Mouse (Mus musculus) ovary, adult 18-20 months (tissue): ENCODE measurements around the gene Rasgrp4.
"Not testable (repeated sequence)": the region's sequence is repeated elsewhere in the genome, so short reads cannot be mapped to it uniquely, and the experiment has no call there.

Source experiments
- DNase-seq: peaks from one replicate; pipeline ENCODE4 v3.0.0; 2022; ENCODE audit warnings: low spot score, mixed read lengths

Gene Rasgrp4

DNA sequence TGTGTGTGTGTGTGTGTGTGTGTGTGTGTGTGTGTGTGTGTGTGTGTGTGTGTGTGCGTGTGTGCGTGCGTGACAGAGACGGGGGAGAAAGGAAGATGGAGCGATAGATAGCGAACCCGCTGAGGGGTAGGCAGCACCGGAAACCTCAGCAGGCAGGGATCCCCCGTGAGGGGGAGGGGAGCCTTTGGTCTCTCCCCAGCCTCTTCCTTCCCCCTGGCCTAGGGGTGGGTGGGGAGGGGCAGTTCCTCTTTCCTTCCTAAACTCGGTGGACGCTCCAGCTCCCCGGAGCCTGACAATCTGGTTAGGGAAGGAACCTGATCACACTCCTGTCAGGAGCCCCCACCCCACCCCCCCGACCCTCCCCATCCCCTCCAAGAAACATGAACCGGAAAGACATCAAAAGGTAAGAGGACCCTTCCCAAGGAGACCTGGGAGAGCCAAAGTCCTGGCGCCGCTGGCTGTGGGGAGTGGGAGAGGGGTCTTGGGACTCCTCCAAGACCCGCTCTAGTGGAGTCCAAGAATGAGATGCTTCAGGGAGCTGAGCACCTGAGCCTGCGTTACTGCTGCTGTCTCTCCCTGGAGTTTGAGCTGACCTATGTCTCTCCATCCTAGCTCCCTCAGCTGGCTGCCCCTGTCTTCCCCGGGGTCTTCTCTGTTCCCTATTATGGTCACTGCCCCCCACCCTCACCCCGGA, at the start of gene Rasgrp4:
Gene Rasgrp4, plus strand, starts transcription at position 159 of the 694 bp plus-strand sequence.
- DNase-seq, result no peak

DNA sequence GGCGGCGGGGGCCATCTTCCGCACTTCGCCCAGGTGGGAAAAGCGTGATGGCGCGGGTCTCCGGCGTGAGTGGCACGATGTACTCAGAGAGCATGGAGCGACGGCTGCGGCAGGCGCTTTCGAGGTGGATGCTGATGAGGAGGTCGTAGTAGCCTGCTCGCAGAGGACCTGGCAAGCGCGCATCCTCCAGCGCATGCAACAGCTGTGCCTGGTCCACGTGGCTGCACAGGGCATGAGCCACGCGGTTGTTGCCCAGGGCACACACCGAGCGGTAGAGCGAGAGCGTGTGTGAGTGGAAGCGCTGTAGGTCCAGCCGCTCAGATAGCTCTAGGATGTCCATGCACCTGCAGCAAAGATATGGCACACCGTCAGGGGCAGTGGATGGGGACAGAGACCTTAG, 48.7 kb upstream of the Rasgrp4 start:
- no peak for DNase-seq

DNA sequence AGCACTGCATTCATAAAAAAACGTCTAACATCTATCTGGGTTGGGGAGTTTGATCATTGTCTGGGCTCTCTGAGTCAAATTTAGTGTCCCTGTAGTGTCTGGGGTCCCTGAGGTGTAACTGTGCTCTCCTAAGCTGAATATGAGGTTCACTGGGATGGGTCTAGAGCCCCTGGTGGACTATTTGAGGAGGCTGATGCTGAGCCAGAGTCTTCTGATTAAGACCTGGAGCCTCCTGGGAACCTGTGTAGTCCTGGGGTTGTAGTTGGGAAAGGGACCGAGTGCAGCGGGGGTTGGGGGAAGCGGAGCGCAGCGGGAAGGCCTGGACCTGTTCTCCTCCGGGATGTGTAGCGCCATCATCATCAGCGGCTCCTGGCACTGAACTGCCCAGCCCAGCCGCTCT, 47.7 kb upstream of the Rasgrp4 start:
- DNase-seq, result no peak

DNA sequence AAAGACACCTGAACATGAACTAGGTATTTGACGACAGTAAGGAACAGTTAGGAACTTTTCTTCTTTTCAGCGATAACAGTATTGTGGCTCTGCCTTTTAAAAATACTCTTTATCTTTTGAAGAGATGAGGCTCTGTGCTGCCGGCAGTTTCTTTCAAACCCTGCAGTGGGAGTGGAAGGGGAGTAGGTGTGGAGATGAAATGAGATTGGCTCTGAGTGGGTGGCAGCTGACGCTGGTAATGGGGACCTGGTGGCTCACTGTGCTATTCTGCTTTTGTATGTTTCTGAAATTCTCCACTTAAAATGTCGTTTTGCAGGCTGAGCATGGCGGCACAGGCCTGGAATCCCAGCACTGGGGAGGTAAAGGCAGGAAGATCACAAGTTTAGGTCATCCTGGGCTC, 45.8 kb upstream of the Rasgrp4 start:
- DNase-seq, result no peak

DNA sequence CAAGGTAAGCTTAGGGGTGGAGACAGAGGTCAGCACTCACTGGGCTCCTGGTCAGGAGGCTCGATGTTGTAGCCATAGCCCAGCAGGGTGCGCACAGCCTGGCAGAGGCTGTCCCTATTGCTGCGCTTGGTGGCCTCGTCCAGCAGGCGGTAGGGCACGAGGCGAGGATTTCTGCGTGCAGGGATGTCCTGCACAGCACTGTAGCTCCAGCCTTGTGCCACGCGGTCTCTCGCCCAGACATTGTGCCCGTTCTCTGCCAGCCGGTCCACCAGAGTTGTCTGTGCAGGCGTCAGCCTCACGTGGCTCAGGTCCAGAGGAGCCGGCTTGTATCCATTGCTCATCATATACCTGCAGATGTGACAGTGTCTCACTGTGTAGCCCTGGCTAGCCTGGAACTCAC, 37.5 kb upstream of the Rasgrp4 start:
- DNase-seq, result no peak

DNA sequence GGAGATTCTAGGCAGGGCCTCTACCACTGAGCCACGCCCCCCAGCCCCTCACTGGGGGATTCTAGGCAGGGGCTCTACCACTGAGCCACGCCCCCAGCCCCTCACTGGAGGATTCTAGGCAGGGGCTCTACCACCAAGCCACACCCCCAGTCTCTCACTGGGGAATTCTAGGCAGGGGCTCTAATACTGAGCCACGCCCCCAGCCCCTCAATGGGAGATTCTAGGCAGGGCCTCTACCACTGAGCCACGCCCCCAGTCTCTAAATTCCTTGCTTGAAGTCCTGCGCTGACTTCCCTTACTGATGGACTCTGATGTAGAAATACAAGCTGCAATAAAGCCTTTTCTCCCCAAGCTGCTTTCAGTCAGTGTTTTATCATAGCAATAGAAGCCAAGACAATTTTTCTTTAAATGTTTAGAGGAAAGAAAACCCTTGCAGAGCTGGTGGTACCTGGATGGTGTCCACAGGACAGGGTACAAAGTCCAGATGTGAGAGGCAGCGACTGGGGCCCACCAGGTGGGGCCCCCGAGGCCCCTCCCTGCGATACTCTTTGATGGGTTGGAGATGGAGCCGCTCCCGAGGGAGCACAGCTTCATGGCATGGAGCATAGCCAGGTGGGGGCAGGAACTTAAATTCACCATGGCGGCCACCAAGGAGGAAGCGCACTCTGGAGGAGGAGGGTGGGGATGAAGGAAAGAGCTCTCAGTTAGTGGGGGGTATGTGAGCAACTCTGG, 33.2 kb upstream of the Rasgrp4 start:
- no peak for DNase-seq

DNA sequence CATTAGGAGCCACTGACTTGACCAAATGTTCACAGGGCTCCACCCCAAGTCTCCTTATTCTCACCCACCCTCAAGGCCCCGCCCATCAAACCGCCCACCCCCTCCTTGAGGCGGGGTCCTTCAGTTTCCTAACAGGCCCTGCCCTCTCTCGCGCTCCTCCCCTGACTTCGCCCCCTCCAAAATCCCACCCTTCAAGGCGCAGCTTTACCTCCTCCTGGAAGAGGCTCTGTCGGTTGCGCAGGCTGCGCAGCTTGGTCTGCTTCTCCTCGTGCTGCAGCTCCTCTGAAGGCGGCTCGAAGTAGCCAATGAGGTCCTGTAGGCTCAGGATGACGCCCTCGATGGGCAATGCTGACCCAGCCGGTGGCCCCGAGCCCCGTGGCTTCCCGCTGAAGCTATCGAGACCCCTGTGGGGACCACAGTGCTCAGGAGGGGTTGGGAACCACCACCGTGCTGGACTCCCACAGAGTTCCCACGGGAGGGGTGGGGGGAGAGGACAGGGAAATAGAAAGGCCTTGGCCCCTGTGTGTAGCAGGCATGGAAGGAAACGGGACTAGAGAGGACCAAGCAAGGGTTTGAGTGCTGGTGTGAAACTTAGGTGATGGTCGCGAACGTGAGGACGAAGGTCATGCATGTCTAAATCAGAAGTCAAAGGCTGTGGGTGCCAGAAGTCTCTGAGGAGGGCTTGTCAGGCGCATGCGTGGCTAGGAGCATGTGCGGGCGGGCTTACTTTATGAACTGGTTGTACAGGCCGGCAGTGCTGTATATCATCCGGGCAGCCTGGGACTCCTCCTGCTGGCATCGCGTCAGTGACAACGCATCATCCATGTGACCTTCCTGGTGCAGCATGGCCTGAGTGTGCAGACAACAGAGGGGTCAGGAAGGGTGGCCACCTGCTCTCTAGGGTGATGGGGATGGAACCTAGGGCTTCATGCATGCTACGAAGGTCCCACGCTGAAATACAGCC, 25.4 kb upstream of the Rasgrp4 start:
- peak; percentile 65 for DNase-seq

DNA sequence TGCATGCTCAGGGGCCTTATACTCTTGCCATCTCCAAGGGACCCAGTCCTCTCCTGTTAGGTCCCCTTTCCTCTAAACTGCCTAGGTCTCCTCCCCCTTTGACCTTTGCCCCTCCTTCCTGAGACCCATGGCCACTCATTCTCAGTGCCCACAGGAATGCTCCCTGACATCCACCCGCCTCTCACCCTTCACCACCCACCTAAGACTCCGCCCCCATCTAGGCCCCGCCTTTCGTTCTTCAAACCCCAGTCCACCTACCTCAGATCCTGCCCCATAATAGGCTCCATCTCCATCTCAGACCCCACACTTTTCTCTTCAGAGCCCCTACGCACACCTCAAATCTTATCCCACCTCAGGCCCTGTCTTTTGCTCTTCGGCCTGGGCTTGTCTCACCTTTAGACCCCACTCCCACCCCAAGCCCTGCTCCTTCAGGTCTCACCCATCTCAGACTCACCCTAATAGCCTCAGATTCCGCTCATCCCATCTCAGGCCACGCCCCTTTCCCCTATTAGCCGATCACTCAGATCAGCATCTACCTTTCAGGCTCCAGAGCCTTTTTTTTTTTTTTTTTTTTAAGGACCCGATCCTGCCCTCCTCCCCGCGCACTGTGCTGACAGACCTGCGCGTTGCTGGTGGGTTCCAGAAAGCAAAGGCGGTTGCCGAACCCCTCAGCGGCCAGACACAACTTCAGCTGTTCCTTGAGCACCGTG, 16.4 kb upstream of the Rasgrp4 start:
- no peak for DNase-seq

DNA sequence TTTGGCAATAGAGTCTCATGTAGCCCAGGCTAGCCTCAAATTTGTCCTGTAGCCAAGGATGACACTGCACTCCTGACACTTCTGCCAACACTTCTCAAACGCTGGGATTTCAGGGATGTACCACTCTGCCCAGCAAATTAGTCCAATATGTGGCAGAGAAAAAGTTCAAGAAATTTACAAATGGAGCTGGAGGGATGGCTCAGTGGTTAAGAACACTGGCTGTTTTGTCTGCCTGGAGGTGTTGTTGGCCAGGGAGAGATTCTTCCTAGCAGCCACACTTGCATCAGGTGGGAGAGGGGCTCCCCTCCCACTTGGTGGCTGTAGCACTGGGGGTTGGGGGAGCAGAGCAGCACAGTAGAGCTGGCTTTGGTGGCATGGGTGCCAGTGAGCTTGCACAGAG, 15.1 kb upstream of the Rasgrp4 start:
- DNase-seq, result no peak

DNA sequence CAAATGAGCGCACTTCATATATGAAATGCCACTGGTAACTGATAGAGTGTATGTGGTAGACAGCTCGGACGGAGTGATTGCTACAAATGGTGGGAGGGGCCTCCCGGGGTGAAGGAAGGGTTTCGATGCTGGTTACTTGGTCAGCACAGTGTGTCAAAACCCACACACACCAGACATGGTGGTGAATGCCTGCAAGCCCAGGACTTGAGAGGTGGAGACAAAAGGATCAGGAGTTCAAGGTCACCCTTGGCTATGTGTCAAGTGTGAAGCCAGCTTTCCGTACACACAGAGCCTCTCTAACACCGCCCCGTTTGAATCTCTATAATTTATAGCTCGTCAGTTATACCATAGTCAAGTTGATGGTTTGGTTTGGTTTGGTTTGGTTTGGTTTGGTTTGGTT, 11.8 kb upstream of the Rasgrp4 start:
- DNase-seq, result no peak

DNA sequence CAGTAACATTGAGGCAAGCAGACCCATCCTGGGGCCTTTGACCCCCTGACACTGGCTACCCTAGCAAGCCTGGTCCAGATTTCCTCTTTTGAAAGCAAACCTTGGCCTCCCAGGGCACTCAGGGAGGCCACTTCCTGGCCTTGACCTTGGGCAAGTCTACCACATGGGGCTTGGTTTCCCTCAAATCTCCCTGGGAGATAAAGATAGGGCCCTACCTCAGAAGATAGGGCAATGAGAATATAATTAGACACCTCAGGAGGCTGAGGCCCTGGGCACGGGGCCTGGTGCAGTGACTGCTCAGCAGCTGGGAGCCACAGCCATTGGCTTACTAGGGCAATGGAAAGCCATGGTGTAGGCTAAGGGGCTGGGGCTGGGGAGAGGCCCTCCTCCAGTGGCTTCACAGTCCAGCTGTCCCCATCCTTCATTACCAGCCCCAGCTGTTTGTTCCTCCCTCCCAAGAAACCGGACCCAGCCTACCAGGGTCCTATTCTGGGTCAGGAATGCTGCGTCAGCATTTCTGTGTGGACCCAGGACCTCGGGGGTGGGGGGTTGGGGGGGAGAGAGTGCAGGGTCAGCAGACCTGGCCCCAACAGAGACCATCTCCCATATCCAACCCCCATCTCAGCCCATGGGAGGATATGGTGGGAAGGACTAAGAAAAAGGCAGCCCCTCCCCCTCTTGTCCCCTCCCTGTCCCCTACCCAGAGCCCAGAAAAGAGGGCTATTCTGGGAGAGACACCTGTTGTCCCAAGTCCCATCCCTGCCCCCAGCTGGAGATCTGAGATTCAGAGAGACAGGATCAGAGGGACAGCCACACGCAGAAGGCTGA, 10.9 kb upstream of the Rasgrp4 start:
- no peak for DNase-seq

DNA sequence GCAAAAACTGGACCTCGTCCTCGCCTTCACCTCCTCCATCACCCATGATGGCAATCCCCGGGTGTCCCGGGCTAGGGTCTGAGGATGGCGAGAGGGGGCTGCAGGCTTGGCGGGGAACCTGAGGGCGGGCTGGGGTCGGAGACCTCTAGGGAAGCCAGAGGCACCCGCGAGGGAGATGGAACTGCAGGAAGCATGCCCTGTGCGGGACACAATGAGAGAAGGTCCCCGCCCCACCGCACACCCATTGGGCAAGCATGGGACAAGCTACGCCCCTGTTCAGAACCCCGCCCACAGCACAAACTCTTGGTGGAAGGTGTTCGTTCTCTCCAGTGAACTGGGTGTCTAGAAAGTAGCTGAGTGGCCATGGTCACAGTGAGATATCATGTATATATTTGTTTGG, 9.7 kb upstream of the Rasgrp4 start, which contains the start of gene Ryr1:
Gene Ryr1, minus strand, starts transcription at position 210 of the 400 bp plus-strand sequence.
- DNase-seq, result peak; percentile 48

DNA sequence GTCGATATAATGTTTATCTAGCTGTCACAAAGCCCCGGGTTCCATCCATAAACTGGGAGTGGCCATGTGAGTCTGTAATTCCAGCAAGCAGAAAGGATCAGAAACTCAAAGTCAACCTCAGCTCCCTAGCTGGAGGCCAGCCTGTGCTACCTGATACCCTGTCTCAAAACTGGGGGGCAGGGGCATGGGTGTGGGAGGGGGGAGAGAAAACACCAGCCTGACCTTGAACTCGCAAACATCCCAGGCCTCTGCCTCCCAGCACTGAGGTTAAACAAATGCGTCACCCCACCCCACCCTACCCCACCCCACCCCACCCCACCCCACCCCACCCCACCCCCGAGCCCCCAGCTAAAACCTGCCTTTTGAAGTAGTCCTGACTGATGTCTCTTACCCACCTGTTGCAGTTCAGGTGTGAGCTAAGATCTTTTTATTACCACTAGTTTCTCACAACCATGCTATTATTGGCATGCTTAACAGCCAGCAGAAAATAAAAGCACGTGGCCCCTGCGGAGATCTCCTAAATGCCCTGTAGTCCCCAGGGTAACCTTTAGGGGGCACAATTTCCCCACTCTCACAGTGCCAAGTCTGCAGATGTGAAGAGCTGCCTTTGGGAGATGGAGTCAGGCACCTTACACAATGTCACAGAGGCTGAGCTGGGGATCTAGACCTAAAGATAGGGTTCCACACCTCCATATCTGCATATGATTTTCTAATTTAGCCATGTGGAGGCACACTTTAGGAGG, 8.3 kb upstream of the Rasgrp4 start:
- peak; percentile 25 for DNase-seq

DNA sequence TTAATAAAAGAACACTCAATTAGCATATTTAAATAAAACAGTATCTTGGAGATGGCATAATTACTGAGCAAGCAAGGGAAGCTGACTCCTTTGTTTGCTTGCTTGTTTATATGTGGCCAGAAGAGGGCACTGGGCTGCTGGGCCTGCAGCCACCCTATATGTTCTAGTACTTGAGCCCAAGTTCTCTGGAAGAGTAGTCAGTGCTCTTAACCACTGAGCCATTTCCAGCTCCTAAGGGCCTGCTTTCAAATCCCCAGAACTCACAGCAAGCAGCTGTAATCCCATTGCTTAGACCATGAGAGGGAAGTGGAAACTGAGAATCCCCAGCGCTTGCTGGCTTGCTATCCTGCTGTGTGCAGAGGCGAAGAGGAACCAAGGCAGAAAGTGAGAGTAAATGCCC, 5.9 kb upstream of the Rasgrp4 start:
- no peak for DNase-seq

DNA sequence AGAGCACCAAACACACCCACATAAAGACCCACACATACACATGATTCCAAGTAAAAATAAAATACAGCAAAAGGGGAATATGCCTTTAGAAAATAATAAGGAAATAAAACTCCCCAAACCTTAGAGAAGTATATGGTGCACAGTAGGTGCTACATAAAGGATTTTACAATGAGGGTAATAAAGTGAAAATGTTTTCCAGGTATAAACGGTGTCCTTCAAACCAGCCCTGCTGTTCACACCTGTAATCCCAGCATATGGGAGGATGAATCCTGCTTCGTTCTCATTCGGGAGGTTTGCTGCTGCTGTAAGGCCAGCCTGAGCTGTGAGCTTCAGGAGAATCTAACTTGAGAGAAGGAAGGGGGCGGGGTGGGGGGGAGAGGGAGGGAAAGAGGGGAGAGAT, 421 bp upstream of the Rasgrp4 start:
- no peak for DNase-seq

DNA sequence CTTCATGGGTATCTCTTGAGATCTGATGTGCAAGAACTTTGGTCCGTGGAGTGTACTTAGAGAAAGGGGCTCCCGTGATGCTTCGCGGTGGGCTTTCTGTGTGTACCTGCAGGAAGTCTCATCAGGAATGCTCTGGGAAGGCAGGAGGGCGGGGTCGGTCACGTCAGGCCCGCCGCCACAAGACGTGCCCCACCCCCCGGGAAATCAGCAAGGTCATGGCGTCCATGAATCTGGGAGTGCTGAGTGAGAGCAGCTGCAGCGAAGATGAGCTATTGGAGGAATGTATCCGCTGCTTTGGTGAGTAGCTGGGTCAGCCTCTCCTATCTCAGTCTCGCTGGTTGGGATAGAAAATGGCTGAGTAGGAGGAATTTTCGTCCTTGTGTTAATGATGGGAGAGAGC, 2.8 kb downstream of the Rasgrp4 start:
- peak; percentile 74 for DNase-seq

DNA sequence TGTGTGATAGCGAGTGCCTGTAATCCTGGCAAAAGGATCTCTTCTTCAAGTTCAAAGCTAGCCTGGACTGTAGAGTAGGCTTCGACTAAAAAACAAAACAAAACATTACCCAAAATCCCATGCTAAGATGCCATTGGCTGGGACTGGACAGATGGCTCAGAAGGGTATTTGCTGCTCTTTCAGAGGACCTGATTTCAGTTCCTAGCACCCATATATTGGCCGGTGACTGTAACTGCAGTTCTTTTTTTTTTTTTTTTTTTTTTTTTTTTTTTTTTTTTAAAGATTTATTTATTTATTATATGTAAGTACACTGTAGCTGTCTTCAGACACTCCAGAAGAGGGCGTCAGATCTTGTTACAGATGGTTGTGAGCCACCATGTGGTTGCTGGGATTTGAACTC, 4.6 kb downstream of the Rasgrp4 start:
- DNase-seq, result not testable (repeated sequence)

DNA sequence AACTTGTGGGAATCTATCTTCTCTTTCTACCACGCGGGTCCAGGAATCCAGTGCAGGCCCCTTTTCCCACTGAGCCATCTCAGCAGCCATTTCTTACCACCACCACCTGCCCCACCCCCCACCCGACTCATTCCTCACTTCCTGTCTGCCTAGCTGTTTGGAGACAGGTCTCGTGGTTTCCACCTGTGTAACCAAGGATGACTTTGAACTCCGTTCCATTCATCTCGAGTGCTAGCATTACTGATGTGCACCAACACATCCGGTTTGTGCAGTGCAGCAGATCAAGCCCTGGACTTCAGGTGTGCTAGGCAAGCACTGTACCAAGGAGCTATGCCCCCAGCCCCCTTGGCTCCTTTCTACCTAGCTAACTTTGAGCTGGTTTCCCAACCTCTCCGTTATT, 6.8 kb downstream of the Rasgrp4 start:
- no peak for DNase-seq

DNA sequence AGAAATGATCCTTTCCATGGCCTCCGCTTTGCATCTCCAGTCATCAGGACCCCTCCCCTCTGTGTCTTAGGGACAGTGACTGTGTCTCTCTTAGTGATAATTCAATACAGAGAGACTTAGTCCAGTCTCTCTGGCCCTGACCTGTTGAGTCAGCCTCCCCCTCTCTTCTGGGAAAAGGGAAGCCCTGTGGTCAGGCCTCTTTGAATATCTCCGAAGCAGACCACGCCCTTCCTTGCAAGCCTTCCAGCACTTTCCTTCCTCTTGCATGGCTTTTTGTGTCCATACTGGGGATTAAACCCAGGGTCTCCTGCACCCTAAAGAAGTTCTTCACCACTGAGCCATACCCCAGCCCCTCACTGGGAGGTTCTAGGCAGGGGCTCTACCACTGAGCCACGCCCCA, 9.4 kb downstream of the Rasgrp4 start:
- DNase-seq, result no peak

DNA sequence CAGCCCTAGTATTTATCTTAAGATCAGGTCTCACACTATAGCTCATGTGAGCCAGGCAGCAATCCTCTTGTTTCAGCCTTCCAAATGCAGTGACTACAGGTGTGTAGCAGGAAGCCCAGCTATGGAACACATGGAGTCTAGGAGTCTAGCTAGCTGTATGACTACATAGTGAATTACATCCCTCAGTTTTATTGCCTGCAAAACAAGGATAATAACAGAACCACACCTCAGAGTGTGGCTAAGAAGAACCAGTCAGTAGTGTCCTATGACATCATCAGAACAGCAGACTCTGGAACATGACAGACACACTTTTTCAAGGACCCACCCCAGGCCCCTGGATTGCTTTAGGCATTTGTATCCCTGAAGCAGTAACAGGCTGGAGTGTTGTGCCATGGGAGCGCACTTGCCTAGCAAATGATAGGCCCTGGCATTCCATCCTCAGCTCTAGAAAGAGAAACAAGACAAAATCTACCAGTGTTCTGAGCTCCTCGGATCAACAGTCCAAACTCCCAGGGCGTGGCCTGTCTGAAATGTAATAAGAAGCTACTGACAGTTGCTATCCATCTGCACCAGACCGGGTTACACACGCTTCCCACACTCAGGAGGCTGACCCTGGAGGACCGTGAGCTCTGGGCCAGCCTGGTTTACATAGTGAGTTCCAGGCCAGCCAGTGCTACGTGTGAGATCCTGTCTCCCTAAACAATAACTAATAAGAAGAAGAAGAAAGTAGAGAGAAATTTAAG, 12.1 kb downstream of the Rasgrp4 start:
- DNase-seq, result no peak
